Mouse (Mus musculus) lung, embryonic 14.5 days (tissue): ENCODE measurements at regions not wholly inside any gene's neighbourhood (a gene's known extent, or its start where the extent isn't known, plus 50 kb on each side); places are given as distances from the start of the nearest gene placed in this dataset.

Source experiments
- ATAC-seq: fragments of 200-750 bp; cut with Nextera tagmentation; 2 replicates; pipeline ENCODE4 v1.8.0; 2017; ENCODE audit warnings: mild to moderate bottlenecking, moderate TSS enrichment, moderate library complexity; ENCODE audit not compliant: insufficient read depth
- DNase-seq: peaks from one replicate; pipeline ENCODE4 v3.0.0-alpha.2; 2015
- H3K27ac ChIP-seq: fragments of 300-500 bp; sonication (generic); 2 replicates; pipeline ENCODE4 v1.5.1; 2014; ENCODE audit warnings: low read depth, mild to moderate bottlenecking, moderate library complexity
- H3K27me3 ChIP-seq: fragments of 300-500 bp; sonication (generic); 2 replicates; pipeline ENCODE4 v1.6.1; 2014; ENCODE audit warnings: low read length, control low read depth; ENCODE audit not compliant: insufficient read depth
- H3K36me3 ChIP-seq: fragments of 300-500 bp; sonication (generic); 2 replicates; pipeline ENCODE4 v1.6.1; 2014; ENCODE audit warnings: control low read depth; ENCODE audit not compliant: insufficient read depth
- H3K4me1 ChIP-seq: fragments of 300-500 bp; sonication (generic); 2 replicates; pipeline ENCODE4 v1.6.1; 2014; ENCODE audit warnings: antibody characterized with exemption, control low read depth; ENCODE audit not compliant: insufficient read depth
- H3K4me2 ChIP-seq: fragments of 300-500 bp; sonication (generic); 2 replicates; pipeline ENCODE4 v1.6.1; 2014; ENCODE audit warnings: mild to moderate bottlenecking
- H3K4me3 ChIP-seq: fragments of 300-500 bp; sonication (generic); 2 replicates; pipeline ENCODE4 v1.5.1; 2014; ENCODE audit warnings: low read depth, low read length
- H3K9ac ChIP-seq: fragments of 300-500 bp; sonication (generic); 2 replicates; pipeline ENCODE4 v1.6.1; 2014
- H3K9me3 ChIP-seq: fragments of 300-500 bp; sonication (generic); 2 replicates; pipeline ENCODE4 v1.6.1; 2016; ENCODE audit warnings: low read depth, low read length, control low read depth
- CTCF ChIP-seq: IDR thresholded peaks from 2 replicates; pipeline ENCODE4 v1.5.1; 2016; ENCODE audit warnings: antibody characterized with exemption, low read depth
- whole genome bisulfite sequencing: fragments of 180-500 bp; shearing (Covaris S2); extraction: QIAGEN DNeasy Blood & Tissue Kit; methylation state at CpG from one replicate; pipeline ENCODE4 v1.1.7; 2014; 5-methylcytosine and 5-hydroxymethylcytosine counted together

GRCm38 (mm10) chrX:68954687-68955086, 61.8 kb upstream of the Gm6812 start:
- Histone ChIP-seq H3K27me3 (no peaks in the 10 kb centered on the region), H3K4me1 (no peaks in the 10 kb centered on the region), H3K27ac (no peak overlapping the region), H3K9ac (no peak overlapping the region), H3K9me3 (no peaks in the 10 kb centered on the region), H3K4me3 (no peak overlapping the region), H3K36me3 (no peaks in the 10 kb centered on the region), H3K4me2 (no peak overlapping the region)
- 20% methylated on average over 1 of the region's 1 CpGs for WGBS
- peak; percentile 42 for DNase-seq
- TF ChIP-seq CTCF: peak; percentile 40
- ATAC-seq: no peak

GRCm38 (mm10) chrX:68953298-68953697, 60.4 kb upstream of the Gm6812 start:
- H3K9ac ChIP-seq: no peak overlapping the region
- no peak overlapping the region for H3K4me2 ChIP-seq
- no peaks in the 10 kb centered on the region for H3K27me3 ChIP-seq
- H3K4me3 ChIP-seq: no peak overlapping the region
- peak; percentile 24 for DNase-seq
- H3K4me1 ChIP-seq: no peaks in the 10 kb centered on the region
- WGBS: 36% methylated on average over 2 of the region's 2 CpGs
- no peak for ATAC-seq
- H3K27ac ChIP-seq: no peak overlapping the region
- no peaks in the 10 kb centered on the region for H3K36me3 ChIP-seq
- H3K9me3 ChIP-seq: no peaks in the 10 kb centered on the region
- TF ChIP-seq CTCF: no peak

DNA sequence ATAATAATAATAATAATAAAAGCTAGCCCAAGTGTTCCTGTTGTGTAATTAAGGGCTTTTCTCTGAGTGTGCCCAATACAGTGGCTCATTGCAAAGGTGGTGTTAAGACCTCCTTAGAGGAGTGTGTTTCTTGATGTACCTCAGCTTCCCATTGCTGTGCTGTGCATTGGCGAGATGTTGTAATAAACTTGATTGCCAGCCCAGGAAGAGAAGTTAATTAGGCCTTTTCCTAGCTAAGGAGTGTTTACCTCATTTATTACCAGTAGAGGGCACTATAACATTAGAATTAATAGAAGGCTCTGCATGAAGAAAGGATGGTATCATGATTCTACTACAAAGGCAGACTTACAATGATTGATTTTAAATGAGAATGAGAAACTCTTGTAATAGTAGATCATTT, 57.9 kb upstream of the Gm6812 start:
- ATAC-seq (no peak), DNase-seq (peak; percentile 59)

GRCm38 (mm10) chrX:68945741-68946140, 52.9 kb upstream of the Gm6812 start:
- H3K36me3 ChIP-seq: no peaks in the 10 kb centered on the region
- no peaks in the 10 kb centered on the region for H3K4me1 ChIP-seq
- H3K9me3 ChIP-seq: no peaks in the 10 kb centered on the region
- no peak overlapping the region for H3K4me2 ChIP-seq
- ATAC-seq (no peak), DNase-seq (no peak)
- no peak overlapping the region for H3K4me3 ChIP-seq
- no peak overlapping the region for H3K9ac ChIP-seq
- H3K27ac ChIP-seq: no peak overlapping the region
- no peak for TF ChIP-seq CTCF
- no peaks in the 10 kb centered on the region for H3K27me3 ChIP-seq

More for the DNA sequence above, 57.9 kb upstream of the Gm6812 start:
- no peak overlapping the region for H3K27ac ChIP-seq
- H3K4me3 ChIP-seq: no peak overlapping the region
- H3K9me3 ChIP-seq: no peaks in the 10 kb centered on the region
- H3K4me1 ChIP-seq: no peaks in the 10 kb centered on the region
- peak; percentile 39 for TF ChIP-seq CTCF
- WGBS: 21% methylated on average over 1 of the region's 1 CpGs
- H3K27me3 ChIP-seq: no peaks in the 10 kb centered on the region
- no peak overlapping the region for H3K4me2 ChIP-seq
- H3K9ac ChIP-seq: no peak overlapping the region
- no peaks in the 10 kb centered on the region for H3K36me3 ChIP-seq
